Mouse (Mus musculus): ENCODE measurements around the gene Rab15.
A peak's percentile ranks its signal among the peaks of the same experiment; 100 is the strongest.

The Rab15 gene

GRCm38 (mm10) chr12:76778305-76779083 is 44.2 kb downstream of the Rab15 start:
- peak; percentile 80 for DNase-seq (ENCODE audit: low read depth)

- peak; percentile 51 for DNase-seq (ENCODE audit: low read depth)
These were observed 44.9 kb downstream of the Rab15 start for GRCm38 (mm10) chr12:76777845-76778244.

- DNase-seq (ENCODE audit: low read depth): no peak
These were observed 45.8 kb downstream of the Rab15 start for GRCm38 (mm10) chr12:76776898-76777297.

DNA sequence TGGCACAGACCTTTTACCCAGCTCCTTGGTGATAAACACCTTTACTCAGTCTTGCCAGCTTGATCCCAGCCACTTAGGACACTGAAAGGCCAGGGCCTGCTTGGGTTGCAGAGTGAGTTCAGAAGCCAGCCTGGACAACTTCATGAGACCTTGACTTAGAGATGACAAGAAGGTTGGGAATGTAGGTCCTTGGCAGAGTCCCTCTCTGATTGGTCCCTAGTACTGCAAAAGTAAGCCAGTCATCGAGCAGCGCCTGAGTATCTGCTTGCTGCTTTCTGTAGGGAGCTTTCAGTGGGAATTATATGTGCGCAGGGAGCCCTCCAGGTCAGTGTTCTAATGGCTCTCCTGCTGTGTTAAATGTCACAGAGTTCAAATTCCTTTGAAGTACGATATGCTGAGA is 47.6 kb downstream of the Rab15 start:
- no peak for DNase-seq (ENCODE audit: low read depth)

DNA sequence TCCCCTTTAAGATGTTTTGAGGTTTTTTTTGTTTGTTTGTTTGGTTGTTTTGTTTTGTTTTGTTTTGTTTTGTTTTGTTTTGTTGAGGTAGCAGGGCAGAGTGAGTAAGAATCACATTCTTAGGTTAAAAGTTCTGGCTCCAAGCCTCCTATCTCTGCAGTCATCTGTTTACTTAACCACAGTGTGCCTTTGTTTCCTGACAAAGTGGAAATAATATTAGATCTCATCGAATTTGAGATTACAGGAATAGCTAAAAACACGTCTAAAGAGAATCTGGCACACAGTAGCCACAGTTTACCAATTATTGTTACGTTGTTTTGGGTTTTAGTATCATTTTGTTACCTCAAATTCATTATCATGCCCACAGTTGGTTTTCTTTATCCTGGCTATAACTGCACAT is 48.1 kb downstream of the Rab15 start:
- DNase-seq (ENCODE audit: low read depth): no peak

- no peak for DNase-seq (ENCODE audit: low read depth)
These were observed 51.2 kb downstream of the Rab15 start for GRCm38 (mm10) chr12:76771540-76771939.

DNA sequence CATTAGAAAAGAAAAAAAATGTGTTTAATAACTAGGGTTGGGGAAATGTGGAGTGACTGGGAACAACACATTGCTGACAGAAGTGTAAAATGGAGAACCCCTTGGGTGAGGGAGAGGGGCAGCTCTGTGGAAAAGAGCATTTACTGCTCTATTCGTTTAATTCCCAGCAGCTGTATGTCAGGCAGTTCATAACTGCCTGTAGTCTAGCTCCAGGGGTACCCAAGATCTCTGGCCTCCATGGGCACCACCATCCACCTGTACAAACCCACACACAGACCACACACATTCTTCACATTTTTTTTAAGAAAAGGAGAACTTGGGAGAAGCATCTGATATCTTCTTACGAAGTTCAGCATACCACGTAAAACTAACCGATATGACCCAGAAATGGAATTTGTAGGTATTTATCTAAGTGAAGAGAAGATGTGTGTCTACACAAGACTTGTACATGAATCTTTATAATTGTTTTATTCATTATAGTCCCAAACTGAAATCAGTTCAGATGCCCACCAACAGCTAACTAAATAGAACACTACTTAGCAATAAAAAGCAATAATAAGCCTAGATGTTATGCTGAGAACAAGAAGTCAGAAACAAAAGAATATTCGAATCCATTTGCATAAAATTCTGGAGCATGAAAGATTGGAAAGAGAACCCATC is 51.7 kb downstream of the Rab15 start:
- DNase-seq (ENCODE audit: low read depth): no peak

DNA sequence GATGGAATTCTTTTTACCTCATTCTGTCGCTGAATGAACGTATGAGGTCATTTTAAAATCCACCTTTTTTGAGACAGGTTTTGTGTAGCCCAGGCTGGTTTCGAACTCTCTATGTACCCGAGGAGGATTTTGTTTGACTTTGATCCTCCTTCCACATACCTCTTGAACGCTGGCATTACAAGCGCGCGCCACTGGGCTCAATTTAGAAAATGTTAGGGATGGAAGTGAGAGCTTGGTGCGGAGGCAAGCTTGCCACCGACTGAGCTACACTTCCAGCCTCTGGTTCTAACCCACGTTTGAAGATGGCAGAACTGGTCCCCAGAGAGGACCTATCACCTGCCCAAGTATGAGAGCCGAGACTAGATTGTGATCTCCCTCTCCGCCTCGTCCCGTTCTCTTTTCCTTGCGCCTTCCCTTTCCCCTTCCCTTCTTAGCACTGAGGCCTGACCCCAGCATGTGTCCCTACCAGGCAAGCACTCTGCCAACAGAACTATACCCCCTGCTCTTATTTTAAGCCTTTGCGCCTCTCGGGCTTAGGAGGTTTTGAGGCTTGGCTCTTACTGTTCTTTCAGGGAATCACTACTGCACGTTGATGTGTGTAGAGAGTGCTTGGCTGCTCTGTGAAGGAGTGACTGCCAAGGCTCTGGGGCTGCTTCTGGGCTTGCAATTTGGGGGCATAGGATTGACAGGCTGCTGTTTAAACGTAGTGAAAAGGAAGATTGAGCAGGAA is 56.6 kb downstream of the Rab15 start:
- DNase-seq (ENCODE audit: low read depth): no peak

DNA sequence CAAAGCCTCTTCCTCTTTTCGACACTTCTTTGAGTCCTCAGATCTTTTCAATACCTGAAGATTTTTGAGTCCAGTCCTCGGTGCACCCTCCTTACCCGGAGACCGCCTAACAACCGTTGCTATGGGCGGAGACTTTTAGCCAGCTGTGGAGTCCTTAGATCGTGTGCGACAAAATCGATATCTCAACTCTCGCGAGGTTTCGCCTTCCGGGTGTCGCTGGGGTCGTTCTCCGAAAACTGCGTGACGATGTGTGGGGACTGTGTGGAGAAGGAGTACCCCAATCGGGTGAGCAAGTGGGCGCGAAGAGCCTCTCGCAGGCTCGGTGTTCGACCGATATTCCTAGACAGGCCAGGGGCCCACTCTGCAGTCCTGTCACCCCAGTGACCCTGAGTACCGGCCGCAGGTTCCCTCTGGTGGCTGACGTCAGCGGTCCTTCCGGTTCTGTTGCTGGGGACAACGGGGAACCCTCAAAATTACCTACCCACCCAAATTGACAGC is 57.3 kb downstream of the Rab15 start, which contains the start of the genes Churc1 and Fntb:
Gene Churc1, plus strand, starts transcription at position 185 of the 498 bp plus-strand sequence.
Gene Fntb, plus strand, starts transcription at position 236 of the 498 bp plus-strand sequence.
- peak; percentile 100 for DNase-seq (ENCODE audit: low read depth)

DNA sequence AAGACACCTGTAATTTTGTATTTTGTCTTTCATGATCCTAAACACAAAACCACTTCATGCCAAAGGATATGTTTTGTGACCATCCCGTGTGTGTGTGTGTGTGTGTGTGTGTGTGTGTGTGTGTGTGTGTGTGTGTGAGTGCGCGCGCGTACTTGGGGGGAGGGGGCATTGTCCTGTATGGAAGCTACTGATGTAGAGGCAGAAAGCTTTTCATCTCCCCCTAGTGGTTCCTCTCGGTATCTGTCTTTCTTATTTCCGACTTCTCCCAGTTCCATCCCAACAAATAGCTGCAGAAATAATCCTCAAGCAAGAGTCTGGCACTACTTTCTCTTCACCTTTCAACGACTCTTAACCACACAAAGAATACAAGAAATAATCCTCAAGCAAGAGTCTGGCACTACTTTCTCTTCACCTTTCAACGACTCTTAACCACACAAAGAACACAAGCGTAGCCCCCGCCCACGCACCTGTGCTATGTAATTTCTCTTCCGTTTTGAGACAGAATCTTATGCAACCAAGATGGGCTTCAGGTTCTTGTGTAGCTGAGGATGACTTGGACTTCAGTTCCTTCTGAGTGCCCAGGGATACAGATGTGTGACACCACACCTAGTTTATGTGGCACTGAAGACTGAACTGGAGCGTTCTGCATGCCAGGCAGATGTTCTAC is 69.9 kb downstream of the Rab15 start:
- DNase-seq (ENCODE audit: low read depth): peak; percentile 91

GRCm38 (mm10) chr12:76750866-76751459 is 71.7 kb downstream of the Rab15 start:
- DNase-seq (ENCODE audit: low read depth): no peak

All from naive thymus-derived CD4-positive, alpha-beta T cell, adult 2 months (primary cell).